Mouse (Mus musculus) activated CD4-positive, CD25-positive, alpha-beta regulatory T cell, adult 4 months (primary cell): ENCODE measurements around the gene Ecm1. TPM values are rescaled to one million over a fixed set of nuclear protein-coding genes. Genes with fewer than 3 reads are reported as not detected.

Source experiments
- ATAC-seq: one replicate; pipeline ENCODE4 v1.8.0; 2017
- polyA plus RNA-seq, 2 experiments: library from polyadenylated mRNA; unstranded; fragments of 100-300 nt; shearing (Covaris generic); gene quantifications; one replicate each; pipeline ENCODE4 v1.2.1; 2017

Gene Ecm1
- polyA plus RNA-seq, result 100 to 1,000 TPM; 115 to 149 TPM

GRCm38 (mm10) chr3:95739353-95740104 lies at the start of gene Ecm1:
Ecm1 (minus strand) TSS chr3:95739569.
- peak; percentile 72 for ATAC-seq

GRCm38 (mm10) chr3:95785501-95785900 lies 46.1 kb upstream of the Ecm1 start:
- no peak for ATAC-seq

- no peak for ATAC-seq
Measured at GRCm38 (mm10) chr3:95771985-95772384, 32.6 kb upstream of the Ecm1 start.

GRCm38 (mm10) chr3:95765534-95765933 lies 26.2 kb upstream of the Ecm1 start:
- no peak for ATAC-seq

- no peak for ATAC-seq
Measured at GRCm38 (mm10) chr3:95763811-95764210, 24.4 kb upstream of the Ecm1 start.

- ATAC-seq, result no peak
Measured at GRCm38 (mm10) chr3:95762961-95763360, 23.6 kb upstream of the Ecm1 start.

GRCm38 (mm10) chr3:95761771-95762170 lies 22.4 kb upstream of the Ecm1 start:
- no peak for ATAC-seq

GRCm38 (mm10) chr3:95760656-95761055 lies 21.3 kb upstream of the Ecm1 start:
- ATAC-seq, result no peak

- no peak for ATAC-seq
Measured at GRCm38 (mm10) chr3:95760106-95760505, 20.7 kb upstream of the Ecm1 start, which contains the start of gene Tars2. Tars2 (minus strand) TSS chr3:95760206.

- ATAC-seq, result peak; percentile 78
Measured at GRCm38 (mm10) chr3:95758467-95759218, 19.3 kb upstream of the Ecm1 start.

GRCm38 (mm10) chr3:95756808-95757207 lies 17.4 kb upstream of the Ecm1 start:
- no peak for ATAC-seq

GRCm38 (mm10) chr3:95754345-95755206 lies 15.2 kb upstream of the Ecm1 start:
- peak; percentile 73 for ATAC-seq

- ATAC-seq, result no peak
Measured at GRCm38 (mm10) chr3:95752935-95753334, 13.6 kb upstream of the Ecm1 start.

GRCm38 (mm10) chr3:95740406-95740805 lies 1.0 kb upstream of the Ecm1 start:
- peak; percentile 59 for ATAC-seq

GRCm38 (mm10) chr3:95735071-95735670 lies 4.2 kb downstream of the Ecm1 start:
- ATAC-seq, result no peak

GRCm38 (mm10) chr3:95734092-95734702 lies 5.2 kb downstream of the Ecm1 start:
- no peak for ATAC-seq

- ATAC-seq, result no peak
Measured at GRCm38 (mm10) chr3:95732744-95733521, 6.4 kb downstream of the Ecm1 start.

- ATAC-seq, result no peak
Measured at GRCm38 (mm10) chr3:95732297-95732696, 7.1 kb downstream of the Ecm1 start.

- no peak for ATAC-seq
Measured at GRCm38 (mm10) chr3:95731802-95732201, 7.6 kb downstream of the Ecm1 start.

- ATAC-seq, result no peak
Measured at GRCm38 (mm10) chr3:95730431-95730830, 8.9 kb downstream of the Ecm1 start.

- no peak for ATAC-seq
Measured at GRCm38 (mm10) chr3:95728906-95729305, 10.5 kb downstream of the Ecm1 start.
